Mouse (Mus musculus) heart, adult 11 months (tissue): ENCODE measurements around the gene Gm5039.
"Not testable (repeated sequence)": the region's sequence is repeated elsewhere in the genome, so short reads cannot be mapped to it uniquely, and the experiment has no call there.

ENCODE experiments used
- DNase-seq: peaks from one replicate; pipeline ENCODE4 v3.0.0; 2022

Gm5039 gene

DNA sequence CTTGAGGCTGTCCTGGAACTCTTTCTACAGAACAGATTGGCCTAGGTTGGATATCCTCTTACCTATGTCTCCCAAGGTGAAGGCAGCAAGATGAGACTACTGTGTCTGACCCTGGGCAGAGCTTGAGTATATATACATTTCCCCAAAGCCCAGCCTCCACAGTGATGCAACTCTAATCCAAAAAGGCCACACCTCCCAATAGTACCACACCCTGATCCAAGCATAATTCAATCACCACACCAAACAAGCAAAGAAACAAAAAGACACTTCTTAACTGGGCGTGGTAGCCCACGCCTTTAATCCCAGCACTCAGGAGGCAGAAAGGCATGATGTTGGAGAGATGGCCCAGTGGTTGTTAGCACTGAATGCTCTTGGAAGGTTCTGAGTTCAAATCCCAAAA lies at the start of gene Gm5039:
TSS of gene Gm5039 (minus strand) at position 101 of the 400 bp plus-strand sequence.
- peak; percentile 82 for DNase-seq

DNA sequence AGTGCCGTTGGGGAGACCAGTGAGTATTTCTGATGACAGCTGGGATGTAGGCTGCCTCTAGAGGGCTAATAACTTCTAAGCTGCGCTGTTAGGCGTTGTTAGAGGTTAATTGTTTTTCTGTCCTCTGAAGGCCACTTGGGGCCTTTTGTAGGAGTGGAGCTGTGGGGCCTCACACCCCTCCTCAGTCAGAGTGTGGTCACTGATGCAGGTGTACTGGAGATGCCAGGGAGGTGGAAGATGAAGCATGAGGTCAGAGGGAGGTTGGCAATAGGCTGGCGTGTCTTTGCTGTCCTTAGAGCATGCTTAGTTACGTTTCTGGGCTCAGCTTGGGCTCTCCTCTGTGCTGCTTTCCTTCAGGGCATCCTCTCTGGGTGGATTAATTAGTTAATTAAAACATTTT lies 48.2 kb upstream of the Gm5039 start:
- DNase-seq = peak; percentile 28

DNA sequence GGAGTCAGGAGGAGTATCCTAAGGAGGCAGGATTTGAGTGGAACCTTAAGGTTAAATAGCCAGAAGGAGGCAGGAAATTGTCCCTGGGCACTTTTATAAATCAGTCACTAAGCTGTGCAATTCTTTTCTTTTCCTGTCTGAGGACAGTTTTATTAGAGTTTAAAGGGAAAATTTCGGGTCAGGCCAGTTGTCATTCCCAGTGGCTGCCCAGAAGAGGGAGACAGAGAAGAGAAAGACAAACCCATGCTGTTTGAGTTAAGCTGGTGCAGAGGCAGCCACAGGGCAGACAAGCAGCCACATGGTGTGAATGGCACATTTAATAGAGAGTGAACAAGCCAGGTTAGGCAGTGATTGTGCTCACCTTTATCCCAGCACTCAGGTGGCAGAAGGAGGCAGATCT lies 46.5 kb upstream of the Gm5039 start:
- DNase-seq = not testable (repeated sequence)

DNA sequence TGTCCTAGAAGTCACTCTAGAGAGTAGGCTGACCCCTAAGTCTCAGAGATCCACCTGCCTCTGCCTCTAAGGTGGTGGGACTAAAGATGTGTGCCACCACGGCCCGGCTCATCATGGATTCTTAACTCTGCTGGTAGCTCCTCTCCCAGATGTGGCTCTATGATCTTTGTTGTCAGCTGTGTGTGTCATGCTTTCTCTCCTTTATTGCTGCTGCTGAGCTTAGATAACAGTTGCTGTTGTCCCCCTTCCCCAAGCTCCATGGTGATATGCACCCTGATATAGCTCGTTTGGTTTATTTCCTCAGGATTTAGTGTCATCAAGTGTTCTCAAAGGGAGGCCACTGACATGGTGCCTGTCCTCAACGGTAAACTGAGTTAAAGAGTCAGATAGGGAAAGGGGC lies 45.9 kb upstream of the Gm5039 start:
- peak; percentile 52 for DNase-seq

DNA sequence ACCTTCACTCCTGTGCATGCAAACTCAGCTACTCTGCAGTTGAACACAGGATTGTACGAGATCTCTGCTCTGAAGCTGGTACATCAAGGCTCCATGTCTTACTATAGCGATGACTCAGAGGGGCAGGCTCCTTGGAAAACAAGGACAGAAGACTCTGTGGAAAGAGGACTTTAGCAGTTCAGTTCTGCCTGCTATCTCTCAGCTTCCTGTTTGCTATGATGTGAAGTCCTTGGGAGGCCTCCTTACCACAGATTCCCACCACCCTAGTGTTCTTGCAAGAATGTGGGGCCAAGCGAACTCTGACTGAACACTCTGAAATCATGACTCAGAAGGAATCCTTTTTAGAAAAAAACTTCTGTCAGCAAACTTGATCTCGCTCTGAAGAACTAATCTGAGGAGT lies 44.8 kb upstream of the Gm5039 start:
- no peak for DNase-seq

DNA sequence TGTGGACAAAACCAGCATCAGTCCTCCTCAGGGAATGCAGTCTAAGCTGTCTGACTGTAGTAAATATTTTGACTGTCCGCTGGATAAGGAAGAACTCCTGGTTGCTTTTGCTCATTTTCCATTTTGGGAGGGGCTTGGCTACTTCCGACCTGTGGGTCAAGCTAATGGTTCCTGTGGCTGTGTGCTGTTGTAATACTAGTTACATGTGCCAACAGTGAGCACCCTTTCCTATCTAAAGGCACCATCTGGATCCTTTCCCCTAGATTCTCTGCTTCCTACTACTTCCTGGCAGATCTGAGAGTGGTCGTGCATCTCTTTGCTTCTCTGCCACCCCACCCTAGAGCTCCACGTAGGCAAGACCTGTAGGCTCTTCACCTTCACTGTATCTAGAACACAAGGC lies 43.8 kb upstream of the Gm5039 start:
- DNase-seq = no peak

DNA sequence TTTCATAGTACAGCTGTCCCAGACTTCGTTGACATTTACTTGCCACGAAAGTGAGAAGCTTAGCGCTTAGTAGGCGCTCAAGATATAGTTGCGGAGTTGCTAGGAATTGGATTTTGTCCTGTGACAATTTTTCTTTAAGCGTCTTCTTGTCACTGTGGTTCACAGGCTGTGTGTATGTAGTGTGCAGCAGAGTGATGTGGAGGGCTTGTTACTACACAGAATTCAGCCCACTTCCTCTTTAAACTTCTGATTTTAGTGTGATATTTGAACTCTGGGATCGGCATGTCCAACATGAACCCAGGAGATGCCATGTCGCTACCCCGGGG lies 37.3 kb upstream of the Gm5039 start:
- DNase-seq = no peak

DNA sequence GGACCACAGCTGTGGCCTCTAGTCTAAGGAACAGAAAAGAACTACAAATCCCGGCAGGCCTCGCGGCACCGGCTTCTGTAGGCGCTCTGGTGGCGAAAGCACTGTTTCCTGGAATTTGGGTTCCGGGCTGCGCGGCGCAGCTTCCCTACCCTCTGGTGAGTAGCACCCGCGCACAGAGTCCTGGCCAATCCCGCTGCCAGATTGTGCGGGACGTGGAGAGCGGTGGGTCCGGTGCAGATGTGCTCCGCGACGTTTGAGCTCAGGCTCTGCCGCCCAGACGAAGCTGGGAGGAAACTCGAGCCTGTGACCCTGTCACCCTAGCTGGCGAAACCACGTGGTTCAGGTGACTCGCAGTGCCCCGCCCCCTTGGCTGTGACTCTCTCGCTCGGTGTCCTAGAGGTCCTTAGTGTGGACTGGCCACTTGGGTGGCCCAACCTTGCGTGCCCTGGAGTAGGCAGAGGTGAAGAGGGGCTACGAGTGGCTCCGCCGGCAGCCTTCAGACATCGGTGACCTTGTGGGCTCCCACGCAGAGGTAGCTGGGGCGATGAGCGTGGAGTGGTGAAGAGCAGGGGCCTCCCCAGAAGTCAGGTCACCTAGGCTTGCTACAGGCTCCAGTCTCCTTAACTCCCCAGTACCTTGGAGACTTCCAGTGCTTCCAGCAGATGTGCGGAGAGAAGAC lies 36.8 kb upstream of the Gm5039 start, which contains the start of gene Adck1:
TSS of gene Adck1 (plus strand) at position 114 of the 679 bp plus-strand sequence.
- DNase-seq = peak; percentile 99

DNA sequence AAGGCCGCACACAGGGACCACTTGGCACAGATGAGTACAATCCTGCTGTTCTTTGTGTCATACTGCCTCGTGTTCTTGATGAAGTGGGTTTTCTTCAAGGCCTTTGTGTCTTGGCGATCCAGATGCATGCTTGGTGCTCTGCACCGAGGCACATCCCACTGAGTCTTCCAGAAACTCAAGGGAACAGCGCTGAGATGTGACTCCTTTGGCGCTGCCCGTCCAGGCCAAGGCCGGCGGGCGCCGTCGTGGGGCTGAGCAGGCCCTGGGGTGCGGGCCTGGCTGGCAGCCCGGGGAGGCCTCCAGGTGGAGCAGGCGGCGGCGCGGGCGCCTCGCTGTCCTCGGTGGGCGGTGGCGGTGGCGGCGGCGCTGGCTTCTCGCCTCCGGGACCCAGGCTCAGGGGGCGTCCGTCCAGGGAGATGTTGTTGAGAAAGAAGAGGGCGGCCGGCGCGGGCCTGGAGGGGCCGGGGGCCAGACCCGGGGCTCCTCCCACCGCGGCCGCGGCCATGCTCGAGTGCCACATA lies 30.4 kb upstream of the Gm5039 start:
- no peak for DNase-seq

DNA sequence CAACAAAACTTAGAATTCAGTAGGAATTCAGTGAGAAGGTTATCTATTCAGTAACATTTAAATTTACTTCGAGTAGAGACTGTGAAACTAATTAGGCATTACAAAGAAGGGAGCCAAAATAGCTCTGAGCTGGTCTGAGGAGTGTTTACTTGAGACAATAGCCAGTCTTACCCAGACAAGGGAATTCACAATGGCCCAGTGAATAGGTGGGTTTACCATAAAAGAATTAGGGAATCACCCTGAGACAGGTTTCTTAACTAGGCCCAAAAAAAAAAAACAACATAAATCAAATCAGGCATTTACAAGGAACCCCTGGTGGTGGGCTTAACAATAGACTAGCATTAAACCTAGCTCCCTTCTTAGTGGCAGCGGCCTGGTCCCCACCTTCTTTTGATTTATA lies 17.5 kb upstream of the Gm5039 start:
- DNase-seq = not testable (repeated sequence)

DNA sequence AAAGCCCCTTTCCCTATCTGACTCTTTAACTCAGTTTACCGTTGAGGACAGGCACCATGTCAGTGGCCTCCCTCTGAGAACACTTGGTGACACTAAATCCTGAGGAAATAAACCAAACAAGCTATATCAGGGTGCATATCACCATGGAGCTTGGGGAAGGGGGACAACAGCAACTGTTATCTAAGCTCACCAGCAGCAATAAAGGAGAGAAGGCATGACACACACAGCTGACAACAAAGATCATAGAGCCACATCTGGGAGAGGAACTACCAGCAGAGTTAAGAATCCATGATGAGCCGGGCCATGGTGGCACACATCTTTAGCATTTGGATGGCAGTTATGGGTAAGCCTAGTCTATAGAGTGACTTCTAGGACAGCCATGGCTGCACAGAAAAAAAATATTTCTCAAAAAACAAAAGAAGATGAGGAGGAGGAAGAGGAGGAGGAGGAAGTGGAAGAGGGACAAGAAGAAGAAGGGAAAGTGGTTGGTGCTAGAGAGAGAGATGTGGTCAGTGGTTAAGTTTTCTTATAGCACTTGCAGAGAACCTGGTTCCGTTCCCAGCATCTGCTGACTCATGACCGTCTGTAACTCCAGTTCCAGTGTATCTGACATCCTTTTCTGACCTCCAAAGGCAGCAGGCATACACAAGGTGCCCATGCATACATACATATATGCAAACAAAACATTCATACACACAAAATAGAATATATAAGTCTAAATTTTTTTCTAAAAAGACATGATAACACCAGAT lies 13.0 kb upstream of the Gm5039 start:
- not testable (repeated sequence) for DNase-seq

DNA sequence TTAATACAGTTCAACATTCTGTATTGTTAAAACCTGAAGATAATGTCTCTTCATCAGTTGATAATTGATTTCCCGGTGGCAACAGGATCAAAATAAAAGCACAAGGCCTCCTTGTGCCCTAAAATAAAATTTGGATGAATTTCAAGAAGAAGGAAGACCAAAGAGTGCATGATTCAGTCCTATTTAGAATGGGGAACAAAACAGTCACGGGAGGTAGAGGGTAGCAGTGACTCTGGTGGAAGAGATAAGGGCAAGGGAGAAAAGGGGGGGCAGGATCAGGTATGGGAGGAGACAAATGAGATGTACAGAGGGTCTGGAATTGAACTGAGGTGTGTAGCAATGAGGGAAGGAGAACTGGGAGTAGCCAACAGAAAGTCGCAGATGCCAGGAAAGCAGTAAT lies 9.3 kb downstream of the Gm5039 start:
- peak; percentile 45 for DNase-seq

DNA sequence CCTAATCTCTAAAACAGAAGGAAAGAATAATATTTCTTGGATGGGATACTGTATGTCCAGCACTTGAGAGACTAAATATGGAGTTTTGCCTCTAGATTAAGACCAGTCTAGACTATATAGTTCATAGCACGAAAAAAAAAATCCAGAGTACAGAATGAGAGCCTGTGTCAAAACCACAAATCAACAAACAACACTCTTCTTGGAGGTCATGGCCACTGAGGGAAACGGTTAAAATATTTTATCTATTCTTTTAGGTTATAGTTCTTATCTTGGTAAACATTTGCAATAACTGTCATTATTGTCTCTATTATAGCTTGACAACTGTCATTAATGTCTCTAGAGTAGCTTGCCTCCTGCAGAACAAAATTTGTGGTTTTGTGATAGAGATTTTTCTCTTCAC lies 26.7 kb downstream of the Gm5039 start:
- not testable (repeated sequence) for DNase-seq

DNA sequence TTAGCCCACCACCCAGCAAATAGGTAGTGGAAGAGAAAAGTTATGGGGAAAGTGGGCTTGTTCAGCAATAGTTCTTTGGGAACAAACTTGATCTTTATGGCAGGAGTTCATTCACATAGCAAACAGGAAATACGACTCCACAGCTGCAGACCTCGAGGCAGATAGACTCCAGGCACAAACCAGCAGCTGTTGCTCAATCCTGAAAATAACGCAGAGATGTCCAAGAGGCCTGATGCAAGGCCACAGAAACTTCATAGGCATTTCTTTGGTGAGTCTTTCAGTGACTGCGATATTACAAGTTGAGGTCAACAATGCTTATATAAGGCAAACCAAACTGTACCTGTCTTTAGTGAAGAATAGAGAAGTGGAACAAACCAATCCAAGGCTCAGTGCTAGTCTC lies 30.7 kb downstream of the Gm5039 start:
- not testable (repeated sequence) for DNase-seq

DNA sequence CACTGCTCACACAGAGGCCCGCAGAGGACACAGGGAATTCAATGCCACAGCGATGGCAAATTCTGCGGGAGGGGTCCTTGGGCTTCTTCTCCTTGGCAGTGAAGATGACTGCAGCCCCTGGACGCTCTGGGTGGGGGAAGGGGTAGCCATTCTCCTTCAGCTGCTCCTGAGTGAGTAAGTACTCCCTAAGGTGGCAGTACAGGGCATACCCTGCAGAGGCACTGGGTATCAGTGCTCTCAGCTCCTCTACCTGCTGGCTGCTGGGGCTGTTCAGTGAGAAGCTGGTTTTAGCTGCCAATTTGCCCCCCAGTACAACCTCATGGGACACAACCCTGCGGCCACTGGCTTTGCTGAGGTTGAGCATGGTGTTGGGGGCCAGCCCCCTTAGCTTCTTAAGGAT lies 38.6 kb downstream of the Gm5039 start:
- DNase-seq = not testable (repeated sequence)

DNA sequence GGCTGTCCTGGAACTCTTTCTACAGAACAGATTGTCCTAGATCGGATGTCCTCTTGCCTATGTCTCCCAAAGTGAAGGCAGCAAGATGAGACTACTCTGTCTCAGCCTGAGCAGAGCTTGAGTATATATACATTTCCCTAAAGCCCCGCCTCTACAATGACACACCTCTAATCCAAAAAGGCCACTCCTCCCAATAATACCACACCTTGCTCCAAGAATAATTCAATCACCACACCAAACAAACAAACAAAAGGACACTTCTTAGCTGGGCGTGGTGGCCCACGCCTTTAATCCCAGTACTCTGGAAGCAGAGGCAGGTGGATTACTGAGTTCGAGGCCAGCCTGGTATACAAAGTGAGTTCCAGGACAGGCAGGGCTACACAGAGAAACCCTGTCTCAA lies 49.4 kb downstream of the Gm5039 start, which contains the start of gene Gm5662:
TSS of gene Gm5662 (minus strand) at position 101 of the 400 bp plus-strand sequence.
- DNase-seq = not testable (repeated sequence)
